Mouse (Mus musculus) limb, embryonic 12.5 days (tissue): ENCODE measurements around the gene Rasgef1b. TPM values are rescaled to one million over a fixed set of nuclear protein-coding genes. Genes with fewer than 3 reads are reported as not detected.

ENCODE experiments used
- ATAC-seq: fragments of 200-750 bp; cut with Nextera tagmentation; 2 replicates; pipeline ENCODE4 v1.8.0; 2017; ENCODE audit warnings: low read depth, moderate TSS enrichment; ENCODE audit not compliant: insufficient number of reproducible peaks, insufficient read depth, low FRiP score, low TSS enrichment
- H3K27ac ChIP-seq: fragments of 300-500 bp; sonication (generic); 2 replicates; pipeline ENCODE4 v1.5.1; 2016; ENCODE audit warnings: mild to moderate bottlenecking, moderate library complexity
- H3K27me3 ChIP-seq: fragments of 300-500 bp; sonication (generic); 2 replicates; pipeline ENCODE4 v1.6.1; 2016; ENCODE audit warnings: mild to moderate bottlenecking, moderate library complexity
- H3K36me3 ChIP-seq: fragments of 300-500 bp; sonication (generic); 2 replicates; pipeline ENCODE4 v1.6.1; 2016; ENCODE audit warnings: mild to moderate bottlenecking, moderate library complexity
- H3K4me1 ChIP-seq: fragments of 300-500 bp; sonication (generic); replicated peaks from 2 replicates; pipeline ENCODE4 v1.6.1; 2016
- H3K4me2 ChIP-seq: fragments of 300-500 bp; sonication (generic); 2 replicates; pipeline ENCODE4 v1.6.1; 2016; ENCODE audit warnings: mild to moderate bottlenecking, moderate library complexity
- H3K4me3 ChIP-seq: fragments of 300-500 bp; sonication (generic); replicated peaks from 2 replicates; pipeline ENCODE4 v1.5.1; 2016; ENCODE audit warnings: mild to moderate bottlenecking
- H3K9ac ChIP-seq: fragments of 300-500 bp; sonication (generic); replicated peaks from 2 replicates; pipeline ENCODE4 v1.6.1; 2016; ENCODE audit warnings: mild to moderate bottlenecking, moderate library complexity
- H3K9me3 ChIP-seq: fragments of 300-500 bp; sonication (generic); 2 replicates; pipeline ENCODE4 v1.6.1; 2016; ENCODE audit warnings: mild to moderate bottlenecking, moderate library complexity
- WGBS: fragments of 180-500 bp; shearing (Covaris S2); methylation state at CpG from one replicate; pipeline ENCODE4 v1.1.7; 2016; 5-methylcytosine and 5-hydroxymethylcytosine counted together
- polyA plus RNA-seq: library from polyadenylated mRNA; unstranded; fragments of >200 nt; fragmentation: Nextera tagmentation; extraction: Ambion mirVana; gene quantifications from 2 replicates; pipeline ENCODE4 v1.2.1, GENCODE M21; 2016

Gene Rasgef1b
- polyA plus RNA-seq, 1 experiment from 2014 or later = 48.7 TPM

DNA sequence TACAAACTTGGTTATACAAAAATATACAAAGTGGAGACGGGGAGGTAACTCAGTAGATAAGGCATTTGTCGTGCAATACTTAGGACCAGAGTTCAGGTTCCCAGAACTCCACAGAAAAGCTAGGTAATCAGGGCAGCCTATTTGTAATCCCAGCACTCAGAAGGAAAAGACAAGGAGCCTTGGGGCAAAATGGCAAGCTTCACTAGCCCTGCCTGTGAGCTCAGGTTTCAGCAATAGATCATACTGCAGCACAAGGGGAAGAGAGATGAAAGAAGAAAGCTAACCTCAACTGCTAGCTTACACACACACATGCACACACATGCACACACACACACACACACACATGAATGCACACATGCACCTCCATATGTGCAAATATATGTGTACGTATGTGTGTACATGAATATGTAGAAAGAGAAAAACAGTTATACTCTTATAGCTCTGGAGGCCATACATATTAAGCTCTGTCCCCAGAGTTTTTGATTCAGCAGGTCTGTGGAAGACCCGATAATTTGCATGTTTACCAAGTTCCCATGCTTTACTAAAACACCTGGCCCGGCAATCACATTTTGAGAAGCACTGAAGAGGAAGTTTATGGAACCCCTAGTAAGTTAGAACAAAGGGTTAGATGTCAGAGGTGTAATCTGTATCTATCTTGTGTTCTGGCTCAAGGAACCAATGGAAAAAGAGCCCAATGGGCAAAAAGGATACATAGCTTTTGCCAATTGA lies 256.1 kb downstream of the Rasgef1b start:
- Histone ChIP-seq H3K9me3 (no peaks in the 10 kb centered on the region), H3K4me3 (no peak overlapping the region), H3K27me3 (no peaks in the 10 kb centered on the region), H3K4me2 (no peak overlapping the region), H3K4me1 (peaks cover 10% of the 10 kb centered on the region), H3K27ac (no peak overlapping the region), H3K36me3 (no peaks in the 10 kb centered on the region), H3K9ac (no peak overlapping the region)
- 62% methylated on average over 5 of the region's 5 CpGs for WGBS
- ATAC-seq = no peak

DNA sequence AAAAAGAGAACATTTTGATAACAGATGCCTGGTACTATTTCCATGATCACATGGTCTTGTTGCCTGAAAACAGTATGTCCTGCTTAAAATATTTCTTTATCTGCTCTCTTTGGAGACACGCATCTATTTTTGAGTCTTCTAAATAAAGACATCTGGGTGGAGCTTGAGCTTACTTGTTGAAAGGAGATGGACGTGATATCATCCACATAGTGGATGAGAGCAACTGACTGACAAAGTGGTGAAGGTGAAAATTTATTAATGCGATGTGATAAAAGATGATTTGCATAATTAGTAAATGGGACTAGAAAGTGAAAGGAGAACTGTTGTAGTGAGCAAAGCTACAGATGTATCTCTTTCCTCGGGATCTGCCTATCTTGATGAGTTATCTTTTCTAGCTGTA lies 257.1 kb downstream of the Rasgef1b start:
- ATAC-seq = no peak
- Histone ChIP-seq H3K4me2 (no peak overlapping the region), H3K36me3 (no peaks in the 10 kb centered on the region), H3K9ac (no peak overlapping the region), H3K27ac (no peak overlapping the region), H3K27me3 (no peaks in the 10 kb centered on the region), H3K4me3 (no peak overlapping the region), H3K4me1 (peaks cover 10% of the 10 kb centered on the region), H3K9me3 (no peaks in the 10 kb centered on the region)
- 80% methylated on average over 4 of the region's 4 CpGs for WGBS

DNA sequence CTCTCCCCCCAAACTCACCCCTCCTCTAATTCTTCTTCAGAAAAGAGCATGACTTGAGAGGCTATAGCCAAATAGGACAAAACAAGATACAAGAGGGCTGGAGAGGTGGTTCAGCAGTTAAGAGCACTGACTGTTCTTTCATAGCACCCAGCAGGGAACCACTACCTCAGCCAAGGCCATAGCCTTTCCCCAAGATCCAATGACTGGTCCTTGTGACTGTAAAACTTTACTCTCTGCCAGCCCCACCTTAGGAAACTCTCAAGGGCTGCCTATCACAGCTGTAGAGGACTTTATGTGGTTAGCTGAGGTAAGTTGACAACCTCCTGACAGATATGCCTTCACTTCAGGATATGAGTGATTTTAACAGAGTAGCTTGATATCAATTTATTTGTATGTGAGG lies 258.3 kb downstream of the Rasgef1b start:
- Histone ChIP-seq H3K27ac (no peak overlapping the region), H3K4me3 (no peak overlapping the region), H3K4me1 (peaks cover 10% of the 10 kb centered on the region), H3K27me3 (no peaks in the 10 kb centered on the region), H3K9ac (no peak overlapping the region), H3K36me3 (no peaks in the 10 kb centered on the region), H3K9me3 (no peaks in the 10 kb centered on the region), H3K4me2 (no peak overlapping the region)
- ATAC-seq = no peak

DNA sequence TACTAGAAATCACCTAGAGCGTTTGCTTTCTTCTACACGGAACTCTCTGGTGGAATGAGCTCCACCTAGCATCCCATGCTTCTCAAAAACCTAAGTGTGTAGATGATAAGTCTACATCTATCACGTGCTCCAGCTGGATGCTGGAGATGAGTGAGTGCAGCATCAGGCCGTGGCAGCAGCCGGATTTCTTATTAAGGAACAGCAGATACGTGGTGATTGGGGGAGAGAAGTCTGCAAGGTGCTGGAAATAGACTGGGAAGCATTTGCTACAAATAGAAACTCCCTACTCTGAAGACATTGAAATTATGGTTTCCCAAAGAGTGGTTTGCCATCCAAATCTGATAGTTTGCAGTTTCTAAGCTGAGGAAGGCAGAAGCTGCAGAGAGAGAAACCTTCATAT lies 269.9 kb downstream of the Rasgef1b start:
- H3K4me1 ChIP-seq = peaks cover under 1% of the 10 kb centered on the region; the same call in 1 of the 2 replicates
- H3K4me3 ChIP-seq = no peak overlapping the region
- 85% methylated on average over 6 of the region's 6 CpGs for WGBS
- H3K9ac ChIP-seq = no peak overlapping the region
- H3K4me2 ChIP-seq = no peak overlapping the region
- no peaks in the 10 kb centered on the region for H3K27me3 ChIP-seq
- no peaks in the 10 kb centered on the region for H3K36me3 ChIP-seq
- peaks cover 3% of the 10 kb centered on the region; the same call in 1 of the 2 replicates for H3K9me3 ChIP-seq
- no peak overlapping the region for H3K27ac ChIP-seq
- no peak for ATAC-seq

DNA sequence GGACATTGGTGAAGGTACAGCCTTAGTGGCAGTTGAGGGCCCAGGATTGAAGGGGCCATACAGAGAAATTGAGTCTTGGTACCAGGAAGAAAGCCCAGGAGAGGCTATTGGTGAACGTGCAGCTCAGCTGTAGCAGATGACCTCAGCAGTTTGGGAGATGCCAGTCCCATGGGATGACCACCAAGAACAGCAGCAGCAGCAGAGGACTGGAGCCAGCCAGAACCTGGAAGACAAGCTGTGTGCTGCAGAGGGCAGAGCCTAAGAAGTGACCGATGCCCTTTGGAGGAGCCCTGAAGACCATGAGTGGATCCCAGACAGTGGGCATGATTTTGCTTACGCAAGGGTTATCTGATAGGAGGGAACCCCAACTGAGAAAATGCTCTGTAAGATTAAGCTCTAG lies 271.6 kb downstream of the Rasgef1b start:
- H3K4me1 ChIP-seq = peaks cover 2% of the 10 kb centered on the region; the same call in 1 of the 2 replicates
- no peak for ATAC-seq
- no peak overlapping the region for H3K4me2 ChIP-seq
- no peak overlapping the region for H3K27ac ChIP-seq
- no peak overlapping the region for H3K4me3 ChIP-seq
- no peaks in the 10 kb centered on the region for H3K27me3 ChIP-seq
- H3K36me3 ChIP-seq = no peaks in the 10 kb centered on the region
- no peak overlapping the region for H3K9ac ChIP-seq
- 90% methylated on average over 3 of the region's 3 CpGs for WGBS
- peaks cover 3% of the 10 kb centered on the region; the same call in 1 of the 2 replicates for H3K9me3 ChIP-seq

DNA sequence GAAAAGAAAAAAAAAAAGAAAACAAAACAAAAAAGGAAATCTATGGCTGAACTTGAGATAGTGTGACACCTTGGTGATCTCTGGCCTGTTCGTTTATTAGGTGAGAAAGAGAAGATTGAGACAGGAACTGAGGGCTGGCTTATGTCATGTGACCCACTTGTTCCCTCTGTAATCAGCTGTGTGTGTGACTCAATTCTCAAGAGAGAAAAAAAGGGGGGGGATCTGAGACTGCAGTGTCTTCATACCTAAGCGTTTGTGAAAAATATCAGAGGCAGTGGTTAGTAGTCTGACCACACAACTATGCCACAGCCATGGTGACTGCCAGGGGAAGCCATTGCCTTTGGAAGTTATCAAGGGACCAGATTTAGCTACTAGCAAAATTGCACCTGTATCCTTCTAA lies 276.9 kb downstream of the Rasgef1b start:
- no peaks in the 10 kb centered on the region for H3K27me3 ChIP-seq
- H3K27ac ChIP-seq = no peak overlapping the region
- no peak for ATAC-seq
- peaks cover 10% of the 10 kb centered on the region for H3K4me1 ChIP-seq
- H3K36me3 ChIP-seq = no peaks in the 10 kb centered on the region
- no peak overlapping the region for H3K4me3 ChIP-seq
- H3K9ac ChIP-seq = no peak overlapping the region
- H3K4me2 ChIP-seq = no peak overlapping the region
- peaks cover 3% of the 10 kb centered on the region; the same call in 1 of the 2 replicates for H3K9me3 ChIP-seq
- WGBS = 45% methylated on average over 2 of the region's 2 CpGs

DNA sequence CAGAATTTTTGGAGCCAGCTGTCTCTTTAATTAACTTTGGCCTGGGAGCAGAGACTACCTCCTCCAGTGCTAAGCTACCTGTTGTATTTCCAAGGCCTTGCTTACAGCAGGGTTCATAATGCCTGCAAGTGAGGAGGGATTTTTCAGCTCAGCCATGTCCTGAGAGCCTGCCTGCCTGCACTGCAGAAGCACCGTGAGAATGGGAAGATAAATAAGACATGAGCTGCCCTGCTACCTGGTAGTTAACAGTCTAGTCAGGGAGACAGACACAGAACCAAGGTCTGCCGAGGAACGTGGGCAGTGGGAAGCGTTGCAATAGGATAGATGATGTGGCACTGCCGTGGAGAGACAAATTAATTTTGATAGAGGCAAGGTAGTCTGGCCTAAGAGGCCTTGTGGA lies 277.4 kb downstream of the Rasgef1b start:
- Histone ChIP-seq H3K27me3 (no peaks in the 10 kb centered on the region), H3K27ac (no peak overlapping the region), H3K4me2 (no peak overlapping the region), H3K4me3 (no peak overlapping the region), H3K4me1 (peaks cover 10% of the 10 kb centered on the region), H3K9ac (no peak overlapping the region), H3K36me3 (no peaks in the 10 kb centered on the region), H3K9me3 (peaks cover 3% of the 10 kb centered on the region; the same call in 1 of the 2 replicates)
- no peak for ATAC-seq
- 51% methylated on average over 5 of the region's 5 CpGs for WGBS

DNA sequence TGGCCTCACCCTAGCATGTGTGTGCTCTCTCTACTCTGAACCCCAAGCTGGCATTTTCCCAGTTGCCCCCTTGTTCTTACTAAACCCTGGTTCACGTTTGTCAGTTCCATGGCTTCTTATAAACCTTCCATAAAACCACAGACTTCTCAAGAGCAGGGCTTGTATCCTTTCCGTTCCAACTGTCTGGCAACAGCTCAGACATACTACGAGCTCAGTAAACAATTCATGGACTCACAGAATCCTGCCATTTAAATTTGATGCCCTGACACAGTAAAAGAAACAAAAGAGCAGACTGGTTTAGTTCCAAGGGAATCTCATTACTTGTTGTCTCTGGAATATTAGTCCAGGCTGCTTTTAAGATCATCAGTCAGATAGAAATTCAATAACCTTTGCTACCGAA lies 277.9 kb downstream of the Rasgef1b start:
- Histone ChIP-seq H3K9ac (no peak overlapping the region), H3K9me3 (peaks cover 3% of the 10 kb centered on the region; the same call in 1 of the 2 replicates), H3K4me3 (no peak overlapping the region), H3K4me2 (no peak overlapping the region), H3K36me3 (no peaks in the 10 kb centered on the region), H3K27ac (no peak overlapping the region), H3K27me3 (no peaks in the 10 kb centered on the region), H3K4me1 (peaks cover 10% of the 10 kb centered on the region)
- ATAC-seq = no peak
- 47% methylated on average over 4 of the region's 4 CpGs for WGBS

DNA sequence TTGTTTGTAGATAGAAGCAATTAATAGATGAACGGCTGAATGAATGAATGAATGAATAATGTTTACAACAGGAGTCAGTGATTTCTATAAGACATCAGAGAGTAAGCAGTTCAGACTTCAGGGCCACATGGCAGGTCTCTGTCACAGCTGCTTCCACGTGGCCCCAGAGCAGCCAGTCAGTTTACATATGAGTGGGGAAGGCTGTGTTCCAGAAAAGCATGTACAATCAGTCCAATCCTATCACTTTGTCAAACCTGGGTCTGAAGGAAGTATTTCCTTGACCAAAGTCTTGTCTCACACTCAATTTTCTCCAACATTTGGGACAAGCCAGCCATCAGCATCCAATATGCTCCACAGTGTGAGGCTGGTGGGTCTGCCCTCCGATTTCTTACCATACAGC lies 278.4 kb downstream of the Rasgef1b start:
- Histone ChIP-seq H3K36me3 (no peaks in the 10 kb centered on the region), H3K27ac (no peak overlapping the region), H3K4me1 (peaks cover 10% of the 10 kb centered on the region), H3K9ac (no peak overlapping the region), H3K9me3 (peaks cover under 1% of the 10 kb centered on the region; the same call in 1 of the 2 replicates), H3K27me3 (no peaks in the 10 kb centered on the region), H3K4me2 (no peak overlapping the region), H3K4me3 (no peak overlapping the region)
- WGBS = 81% methylated on average over 3 of the region's 3 CpGs
- ATAC-seq = no peak

DNA sequence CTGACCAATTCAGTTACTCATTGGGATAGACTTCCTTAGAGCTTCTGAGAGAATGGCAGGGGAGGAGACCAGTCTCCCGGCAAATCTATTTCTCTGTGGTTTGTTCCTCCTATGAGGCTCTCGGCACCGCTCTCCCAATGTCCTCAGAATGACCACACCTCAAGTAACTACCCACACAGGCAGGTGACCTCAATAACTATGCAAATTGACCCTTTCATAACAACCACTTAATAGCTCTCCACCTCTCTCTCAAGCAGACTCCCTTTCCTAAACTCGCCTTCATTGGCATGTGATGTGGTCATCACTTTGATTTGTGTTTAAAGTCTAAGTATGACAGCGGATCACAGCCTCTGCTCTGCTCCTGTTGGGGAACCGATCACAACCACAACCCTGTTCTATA lies 281.4 kb downstream of the Rasgef1b start:
- Histone ChIP-seq H3K4me3 (no peak overlapping the region), H3K36me3 (no peaks in the 10 kb centered on the region), H3K9me3 (no peaks in the 10 kb centered on the region), H3K27me3 (no peaks in the 10 kb centered on the region), H3K27ac (no peak overlapping the region), H3K9ac (no peak overlapping the region), H3K4me1 (peaks cover 18% of the 10 kb centered on the region), H3K4me2 (no peak overlapping the region)
- ATAC-seq = no peak
- WGBS = 93% methylated on average over 6 of the region's 6 CpGs

DNA sequence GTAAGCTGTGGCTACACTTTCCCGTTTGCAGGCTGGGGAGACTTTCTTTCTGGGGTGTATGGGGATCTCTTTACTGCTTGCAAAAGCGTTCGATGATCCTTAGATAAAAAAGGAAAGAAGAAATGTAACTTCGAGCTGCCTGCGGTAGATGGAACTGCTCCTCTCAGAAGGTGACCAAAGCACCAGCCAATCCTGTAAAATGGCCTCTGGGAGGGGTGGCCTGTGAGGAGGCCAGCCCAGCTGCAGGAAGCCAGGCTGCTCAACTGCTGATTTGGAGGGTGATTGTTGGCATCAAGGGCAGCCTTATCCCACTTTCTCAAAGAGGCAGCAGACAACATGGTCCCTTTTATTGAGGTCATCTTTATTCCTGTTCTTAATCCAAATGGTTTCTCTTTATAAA lies 283.6 kb downstream of the Rasgef1b start:
- 78% methylated on average over 5 of the region's 5 CpGs for WGBS

DNA sequence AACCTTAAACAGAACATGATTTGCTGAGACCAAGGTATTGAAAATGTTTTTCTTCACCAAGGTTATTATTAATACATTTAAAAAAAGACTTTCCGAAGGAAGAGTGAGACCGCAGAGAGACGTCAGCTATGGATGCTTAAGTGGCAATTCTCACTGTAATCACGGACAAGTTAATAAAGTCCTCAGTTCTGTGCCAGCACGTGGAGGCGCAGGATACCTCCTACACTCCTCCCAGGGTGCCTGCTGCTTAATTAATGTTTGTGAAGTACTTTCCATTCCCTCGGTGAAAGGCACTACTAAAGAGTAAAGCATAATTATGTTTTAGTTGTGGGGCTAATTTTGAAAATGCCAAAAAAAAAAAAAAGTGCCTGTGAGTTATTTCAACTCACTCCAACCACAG lies 284.1 kb downstream of the Rasgef1b start:
- no peak overlapping the region for H3K4me3 ChIP-seq
- H3K4me1 ChIP-seq = peaks cover 8% of the 10 kb centered on the region; the same call in 1 of the 2 replicates
- H3K36me3 ChIP-seq = no peaks in the 10 kb centered on the region
- H3K9me3 ChIP-seq = no peaks in the 10 kb centered on the region
- H3K9ac ChIP-seq = no peak overlapping the region
- WGBS = 59% methylated on average over 7 of the region's 7 CpGs
- ATAC-seq = no peak
- no peak overlapping the region for H3K4me2 ChIP-seq
- no peaks in the 10 kb centered on the region for H3K27me3 ChIP-seq
- no peak overlapping the region for H3K27ac ChIP-seq

More for the DNA sequence above, 283.6 kb downstream of the Rasgef1b start:
- no peaks in the 10 kb centered on the region for H3K27me3 ChIP-seq
- ATAC-seq = no peak
- H3K4me2 ChIP-seq = no peak overlapping the region
- no peaks in the 10 kb centered on the region for H3K36me3 ChIP-seq
- H3K27ac ChIP-seq = no peak overlapping the region
- H3K9me3 ChIP-seq = no peaks in the 10 kb centered on the region
- no peak overlapping the region for H3K9ac ChIP-seq
- no peak overlapping the region for H3K4me3 ChIP-seq
- peaks cover 8% of the 10 kb centered on the region; the same call in 1 of the 2 replicates for H3K4me1 ChIP-seq
